Mouse (Mus musculus): ENCODE data around the gene Zfp697. TPM values are rescaled to one million over a fixed set of nuclear protein-coding genes. Genes with fewer than 3 reads are reported as not detected.
"Not testable (repeated sequence)": the region's sequence is repeated elsewhere in the genome, so short reads cannot be mapped to it uniquely, and the experiment has no call there.

Zfp697 gene
- 8.5 and 9.0 TPM in 2 replicates for polyA plus RNA-seq (2015; fragmentation: Nextera tagmentation; extraction: Ambion mirVana)

DNA sequence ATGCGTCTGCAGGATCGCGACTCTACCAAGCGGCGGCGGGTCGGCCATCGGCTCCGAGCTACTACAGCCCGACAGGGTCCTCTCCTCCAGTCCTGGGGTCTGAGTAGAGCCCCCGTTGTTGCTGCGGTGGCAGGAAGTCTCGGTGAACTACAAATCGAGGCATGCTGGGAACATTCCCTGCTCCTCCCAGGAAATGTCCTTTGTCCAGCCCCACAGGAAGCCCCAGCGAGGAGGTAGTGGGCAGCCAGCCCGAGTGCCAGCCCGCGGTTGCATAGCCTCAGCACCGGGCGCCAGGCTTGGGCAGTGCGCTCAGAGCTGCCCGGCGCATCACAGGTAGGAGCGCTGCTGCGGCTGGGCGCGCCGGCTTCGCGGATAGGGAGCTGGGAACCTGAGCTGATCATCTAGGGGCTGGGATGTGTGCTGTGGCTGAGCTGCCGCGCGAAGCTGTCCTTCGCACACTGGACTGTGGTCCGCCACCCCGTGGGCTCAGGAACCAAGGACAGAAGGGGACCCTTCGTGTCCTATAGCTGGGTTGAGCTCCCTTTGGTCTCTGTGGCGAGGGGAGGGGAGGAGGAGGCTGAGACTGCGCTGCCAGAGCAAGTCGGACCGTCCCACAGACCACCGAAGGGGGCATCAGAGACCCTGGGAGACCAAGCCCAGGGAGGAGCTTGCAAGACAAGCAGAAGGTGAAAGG is at the start of gene Zfp697:
Zfp697 (plus strand) TSS at position 216 of the 694 bp plus-strand sequence.
- H3K27ac ChIP-seq, result peak within 1 kb of the TSS; percentile 74; the same call in 1 of the 2 replicates
- WGBS, result under 1% methylated on average over 42 of the region's 42 CpGs

DNA sequence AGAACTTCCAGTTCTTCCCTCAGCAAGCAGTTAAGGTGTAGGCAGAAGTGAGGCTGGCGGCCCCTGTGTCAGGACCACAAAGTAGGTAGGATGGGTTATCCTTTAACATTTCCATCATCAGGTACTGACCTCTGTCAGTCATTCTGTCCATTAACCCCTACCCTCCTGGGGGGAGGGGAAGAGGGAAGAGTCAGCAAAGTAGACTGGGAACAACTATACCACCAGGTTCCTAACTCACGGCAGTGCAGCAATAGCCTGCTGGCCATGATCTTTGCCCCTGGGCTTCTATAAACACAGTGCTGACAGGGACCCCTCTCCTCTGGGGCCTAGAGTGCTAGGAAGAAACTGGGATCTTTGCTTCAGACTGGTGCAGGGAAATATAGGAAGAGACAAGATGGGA is 48.3 kb upstream of the Zfp697 start:
- H3K4me3 ChIP-seq, result no peak overlapping the region
- no peaks in the 10 kb centered on the region for H3K9me3 ChIP-seq
- no peak overlapping the region for H3K4me2 ChIP-seq (replicated peaks)
- no peak overlapping the region for H3K9ac ChIP-seq
- peaks cover 56% of the 10 kb centered on the region for H3K36me3 ChIP-seq
- peaks cover 37% of the 10 kb centered on the region for H3K4me1 ChIP-seq
- ATAC-seq (ENCODE audit: low FRiP score, low read depth), result no peak
- no peak overlapping the region for H3K27ac ChIP-seq
- 84% methylated on average over 2 of the region's 2 CpGs for WGBS
- no peaks in the 10 kb centered on the region for H3K27me3 ChIP-seq

More for the DNA sequence above, at the start of gene Zfp697:
- Histone ChIP-seq H3K9ac (peak within 1 kb of the TSS; percentile 87), H3K9me3 (no peaks in the 10 kb centered on the region), H3K36me3 (no peaks in the 10 kb centered on the region), H3K4me2 (replicated peaks) (peak within 1 kb of the TSS; percentile 96), H3K27me3 (no peaks in the 10 kb centered on the region), H3K4me3 (peak within 1 kb of the TSS; percentile 89), H3K4me1 (peaks cover 11% of the 10 kb centered on the region)
- peak; percentile 90 for ATAC-seq (ENCODE audit: low FRiP score, low read depth)

DNA sequence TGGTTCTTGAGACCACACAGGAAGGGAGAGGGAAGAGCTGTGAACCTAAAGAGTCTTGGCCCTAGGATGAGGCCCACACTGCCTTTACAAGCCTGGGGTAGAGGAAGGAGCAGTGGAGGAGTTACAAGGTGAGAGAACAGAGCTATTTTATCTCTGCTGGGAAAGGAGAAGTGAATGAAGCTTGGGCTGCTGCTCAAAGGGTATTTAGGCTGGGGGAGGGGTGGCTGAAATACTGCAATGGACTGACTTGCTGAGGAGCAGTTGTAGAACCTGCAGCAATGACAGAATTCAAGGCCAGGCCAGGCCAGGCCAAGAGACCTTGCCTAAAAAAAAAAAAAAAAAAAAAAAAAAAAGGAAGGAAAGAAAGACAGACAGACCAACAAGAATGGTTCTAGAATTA is 46.9 kb upstream of the Zfp697 start:
- Histone ChIP-seq H3K9me3 (no peaks in the 10 kb centered on the region), H3K27ac (no peak overlapping the region), H3K36me3 (peaks cover 43% of the 10 kb centered on the region), H3K27me3 (no peaks in the 10 kb centered on the region), H3K9ac (no peak overlapping the region), H3K4me2 (replicated peaks) (no peak overlapping the region), H3K4me3 (no peak overlapping the region), H3K4me1 (peaks cover 37% of the 10 kb centered on the region)
- ATAC-seq (ENCODE audit: low FRiP score, low read depth), result no peak

DNA sequence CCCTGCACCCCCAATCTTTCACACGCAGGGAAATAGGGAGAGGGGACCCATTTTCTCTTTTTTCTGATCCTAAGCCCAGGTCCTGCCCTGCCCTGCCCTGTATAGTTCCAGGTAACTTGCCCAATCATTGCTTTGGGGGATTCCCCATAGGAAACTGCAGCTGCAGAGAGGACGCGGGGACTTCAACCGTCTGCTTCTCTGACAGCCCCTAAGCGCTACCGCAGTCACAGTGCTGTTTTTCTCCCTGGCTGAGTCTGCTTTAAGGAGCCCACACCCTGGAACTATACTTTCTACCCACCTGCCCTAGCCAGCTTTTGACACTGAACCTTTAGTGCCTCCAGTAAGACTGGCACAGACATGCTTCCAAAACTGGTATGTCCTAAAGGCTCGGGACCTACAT is 46.4 kb upstream of the Zfp697 start:
- Histone ChIP-seq H3K36me3 (peaks cover 39% of the 10 kb centered on the region), H3K4me2 (replicated peaks) (no peak overlapping the region), H3K9me3 (no peaks in the 10 kb centered on the region), H3K27me3 (no peaks in the 10 kb centered on the region), H3K27ac (no peak overlapping the region), H3K9ac (no peak overlapping the region), H3K4me1 (peaks cover 37% of the 10 kb centered on the region), H3K4me3 (no peak overlapping the region)
- no peak for ATAC-seq (ENCODE audit: low FRiP score, low read depth)
- WGBS, result 70% methylated on average over 7 of the region's 7 CpGs

DNA sequence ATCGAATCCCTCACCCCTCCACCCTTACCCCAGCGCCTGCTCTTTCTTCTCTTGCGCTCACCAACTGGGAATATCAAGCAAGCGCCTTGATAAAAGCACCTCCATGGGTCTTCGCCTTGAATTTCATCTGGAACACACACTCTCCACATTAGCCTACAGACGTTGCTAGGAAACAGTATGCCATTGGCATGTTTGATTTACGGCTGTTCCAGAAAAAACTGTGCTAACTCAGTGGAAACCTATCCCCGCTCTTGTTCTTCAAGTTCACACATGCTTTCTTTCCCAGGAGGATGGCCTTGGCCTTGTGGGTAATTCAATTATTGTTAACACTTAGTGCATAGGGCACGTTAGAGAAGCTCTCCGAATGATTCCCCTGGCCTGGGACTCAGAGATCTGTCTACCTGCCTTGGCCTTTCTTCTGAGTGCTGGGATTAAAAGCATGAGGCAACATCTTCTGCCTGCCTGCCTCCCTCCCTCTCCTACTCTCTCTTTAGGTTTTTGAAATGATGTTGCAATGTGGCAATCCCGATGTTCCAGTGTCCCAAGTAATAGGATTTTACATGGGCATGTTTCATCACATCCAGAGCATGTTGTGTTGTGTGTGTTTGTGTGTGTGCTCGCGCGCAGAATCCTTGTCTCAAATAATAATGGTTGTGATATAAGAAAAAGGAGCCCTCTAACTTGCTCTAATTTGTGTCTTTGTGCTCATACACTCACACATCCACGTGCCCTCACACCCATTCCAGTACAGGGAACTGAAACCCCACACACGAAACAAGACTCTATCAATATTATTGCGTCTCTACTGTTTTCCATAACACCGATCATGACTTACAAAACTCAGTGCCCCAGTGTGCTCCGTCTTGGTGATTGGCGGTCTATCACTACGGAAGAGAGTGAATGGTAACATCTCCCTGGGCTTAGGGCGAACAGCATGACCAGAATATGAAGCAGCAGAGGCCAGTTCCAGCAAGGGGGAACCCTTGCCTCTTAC is 45.3 kb upstream of the Zfp697 start:
- H3K9me3 ChIP-seq, result no peaks in the 10 kb centered on the region
- 78% methylated on average over 22 of the region's 22 CpGs for WGBS
- no peak overlapping the region for H3K9ac ChIP-seq
- ATAC-seq (ENCODE audit: low FRiP score, low read depth), result no peak
- peaks cover 28% of the 10 kb centered on the region for H3K36me3 ChIP-seq
- H3K27me3 ChIP-seq, result no peaks in the 10 kb centered on the region
- peak overlapping the region; percentile 86 for H3K4me2 ChIP-seq (replicated peaks)
- no peak overlapping the region for H3K27ac ChIP-seq
- H3K4me3 ChIP-seq, result peak overlapping the region; percentile 75; the same call in 1 of the 2 replicates
- H3K4me1 ChIP-seq, result peaks cover 37% of the 10 kb centered on the region

DNA sequence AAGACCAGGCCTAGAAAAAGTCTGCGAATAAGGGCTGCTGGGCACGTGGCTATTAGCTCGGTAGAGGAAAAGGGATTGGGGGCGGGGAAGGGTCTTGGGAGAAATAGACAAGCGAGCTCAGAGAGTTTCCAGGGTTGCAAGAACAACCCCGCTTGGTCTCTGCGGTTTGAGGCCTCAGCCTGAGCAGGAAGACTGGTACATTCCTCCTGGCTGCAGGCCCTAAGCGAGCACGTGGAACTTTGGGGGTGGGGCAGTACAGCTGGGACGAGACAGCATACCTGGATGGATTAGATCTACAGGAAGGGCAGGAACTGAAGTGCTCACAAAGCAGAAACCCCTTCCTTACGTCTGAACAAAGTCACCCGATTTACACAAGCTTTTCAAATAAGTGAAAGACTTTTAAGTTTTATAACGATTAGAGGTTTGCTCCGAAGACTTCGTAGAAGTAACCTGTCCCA is 43.6 kb upstream of the Zfp697 start:
- H3K27me3 ChIP-seq, result no peaks in the 10 kb centered on the region

DNA sequence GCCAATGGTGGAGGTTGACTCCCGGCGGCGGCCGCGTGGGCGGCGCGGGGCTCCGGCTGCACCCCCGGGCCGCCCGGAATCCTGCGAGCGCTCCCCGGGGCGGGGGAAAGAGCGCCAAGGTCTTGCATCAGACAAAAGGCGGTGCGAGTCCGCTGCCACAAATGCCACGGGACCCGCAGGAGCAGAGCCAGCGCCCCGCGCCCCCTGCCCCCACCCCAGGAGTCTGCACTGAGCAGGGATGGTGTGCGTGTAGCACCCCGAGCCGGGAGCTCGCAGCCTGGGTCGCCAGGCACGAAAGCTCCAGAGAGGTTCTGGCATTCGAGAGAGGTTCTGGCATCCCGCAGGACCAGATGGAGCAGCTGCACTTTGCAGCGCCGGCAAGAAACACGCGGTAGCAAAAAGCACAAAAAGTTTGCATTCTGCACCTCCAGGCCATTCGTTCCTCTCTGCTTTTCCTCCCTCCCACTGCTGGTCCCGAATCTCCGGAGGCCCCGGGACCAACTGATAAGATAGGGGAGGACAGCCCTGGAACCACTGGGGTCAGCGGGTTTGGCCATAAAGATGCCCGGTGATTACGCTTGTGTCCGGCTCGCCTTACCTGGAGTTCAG is 43.1 kb upstream of the Zfp697 start:
- Histone ChIP-seq H3K27ac (peak overlapping the region; percentile 92), H3K9ac (peak overlapping the region; percentile 79), H3K27me3 (no peaks in the 10 kb centered on the region), H3K36me3 (peaks cover 8% of the 10 kb centered on the region), H3K9me3 (no peaks in the 10 kb centered on the region), H3K4me1 (peaks cover 37% of the 10 kb centered on the region), H3K4me3 (peak overlapping the region; percentile 75), H3K4me2 (replicated peaks) (peak overlapping the region; percentile 86)
- peak; percentile 46 for ATAC-seq (ENCODE audit: low FRiP score, low read depth)
- WGBS, result under 1% methylated on average over 45 of the region's 46 CpGs

More for the DNA sequence above, 43.6 kb upstream of the Zfp697 start:
- Histone ChIP-seq H3K4me3 (peak overlapping the region; percentile 75), H3K9me3 (no peaks in the 10 kb centered on the region), H3K4me2 (replicated peaks) (peak overlapping the region; percentile 86), H3K4me1 (peaks cover 37% of the 10 kb centered on the region), H3K9ac (peak overlapping the region; percentile 79), H3K36me3 (peaks cover 13% of the 10 kb centered on the region), H3K27ac (peak overlapping the region; percentile 92)
- 3% methylated on average over 15 of the region's 15 CpGs for WGBS
- ATAC-seq (ENCODE audit: low FRiP score, low read depth), result peak; percentile 49

DNA sequence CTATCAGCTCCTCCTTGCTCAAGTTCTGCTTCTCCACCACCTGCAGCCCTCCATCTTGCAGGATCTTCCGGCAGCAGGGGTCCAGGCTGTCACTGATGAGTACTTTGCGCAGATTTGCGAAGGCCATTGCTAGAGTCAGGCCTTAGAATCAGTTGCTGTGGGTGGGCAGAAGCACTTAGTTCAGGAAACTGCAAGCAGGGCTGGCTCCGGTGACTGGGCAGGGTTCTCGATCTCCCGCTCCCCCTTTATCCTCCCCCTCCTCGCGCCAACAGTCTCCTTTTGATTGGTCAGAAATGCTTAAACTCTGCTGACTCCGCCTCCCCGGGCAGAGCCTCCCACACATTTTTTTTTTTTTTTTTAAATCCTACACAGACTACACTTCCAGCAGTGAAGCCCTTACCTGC is 42.6 kb upstream of the Zfp697 start, which contains the start of gene Phgdh:
Phgdh (minus strand) TSS at position 285 of the 404 bp plus-strand sequence.
- H3K4me3 ChIP-seq, result peak within 1 kb of the TSS; percentile 75
- ATAC-seq (ENCODE audit: low FRiP score, low read depth), result peak; percentile 83
- WGBS, result 0% methylated on average over 10 of the region's 10 CpGs
- peak within 1 kb of the TSS; percentile 92 for H3K27ac ChIP-seq
- H3K4me2 ChIP-seq (replicated peaks), result peak within 1 kb of the TSS; percentile 86
- not testable (repeated sequence) for H3K9me3 ChIP-seq, H3K27me3 ChIP-seq, H3K36me3 ChIP-seq
- H3K4me1 ChIP-seq, result peaks cover 37% of the 10 kb centered on the region
- H3K9ac ChIP-seq, result peak within 1 kb of the TSS; percentile 79

DNA sequence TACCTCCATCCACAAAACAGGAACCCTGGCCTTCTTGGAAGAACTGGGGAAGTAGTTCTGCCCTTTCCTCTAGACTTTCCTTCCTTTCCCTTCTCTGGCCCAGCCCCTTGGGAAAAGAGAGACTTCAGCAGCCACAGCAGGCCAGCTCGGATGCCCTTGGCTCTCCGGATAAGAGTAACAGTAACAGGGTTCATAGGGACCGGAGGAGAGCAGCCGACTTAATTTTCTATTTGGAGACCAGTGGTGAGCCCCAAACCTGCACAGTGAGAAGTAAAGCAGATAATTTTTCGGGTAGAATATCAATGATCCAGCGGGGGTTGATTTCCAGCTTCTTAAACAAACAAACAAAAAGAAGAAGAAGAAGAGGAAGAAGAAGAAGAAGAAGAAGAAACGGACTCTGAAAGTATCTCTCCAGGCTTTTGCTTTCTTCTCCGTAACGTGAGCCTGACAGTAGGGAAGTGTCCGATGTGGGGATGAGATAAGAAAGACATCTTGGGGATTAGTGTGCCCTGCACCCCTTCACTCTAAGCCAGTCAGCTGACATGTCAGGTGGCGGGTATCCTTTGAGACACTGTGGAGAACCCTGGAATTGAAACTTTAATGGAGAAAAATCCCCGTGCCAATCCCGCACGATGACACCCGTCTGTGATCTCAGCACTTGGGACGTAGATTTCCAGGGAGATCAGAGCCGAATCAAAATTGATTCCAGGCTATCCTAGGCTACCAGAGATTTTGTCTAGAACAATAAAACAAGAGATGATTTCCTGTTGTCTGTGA is 41.3 kb upstream of the Zfp697 start:
- Histone ChIP-seq H3K9me3 (no peaks in the 10 kb centered on the region), H3K36me3 (no peaks in the 10 kb centered on the region), H3K4me3 (no peak overlapping the region), H3K27me3 (no peaks in the 10 kb centered on the region), H3K9ac (no peak overlapping the region), H3K27ac (no peak overlapping the region), H3K4me2 (replicated peaks) (no peak overlapping the region), H3K4me1 (peaks cover 26% of the 10 kb centered on the region)
- WGBS, result 87% methylated on average over 17 of the region's 17 CpGs
- ATAC-seq (ENCODE audit: low FRiP score, low read depth), result no peak

DNA sequence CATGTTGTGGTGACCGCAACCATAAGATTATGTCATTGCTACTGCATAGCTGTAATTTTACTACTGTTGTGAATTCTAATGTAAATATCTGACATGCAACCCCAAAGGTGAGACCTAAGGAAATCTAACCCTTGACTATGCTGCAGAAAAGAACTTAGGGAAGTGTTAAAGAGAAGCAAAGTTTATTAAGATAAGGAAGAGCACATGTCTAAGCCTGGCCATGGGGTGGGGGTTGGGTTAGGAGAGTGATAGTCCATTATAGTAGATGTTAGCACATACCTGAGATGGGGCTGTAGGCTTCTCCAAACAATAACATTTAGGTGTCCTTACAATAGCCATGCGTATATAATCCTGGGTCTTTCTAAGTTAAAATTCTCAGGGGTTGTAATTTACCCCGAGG is 39.0 kb upstream of the Zfp697 start:
- Histone ChIP-seq H3K4me3 (no peak overlapping the region), H3K9ac (no peak overlapping the region), H3K4me1 (peaks cover 3% of the 10 kb centered on the region), H3K27ac (no peak overlapping the region), H3K27me3 (no peaks in the 10 kb centered on the region), H3K4me2 (replicated peaks) (no peak overlapping the region), H3K36me3 (no peaks in the 10 kb centered on the region), H3K9me3 (no peaks in the 10 kb centered on the region)
- WGBS, result 87% methylated on average over 3 of the region's 3 CpGs
- ATAC-seq (ENCODE audit: low FRiP score, low read depth), result no peak

DNA sequence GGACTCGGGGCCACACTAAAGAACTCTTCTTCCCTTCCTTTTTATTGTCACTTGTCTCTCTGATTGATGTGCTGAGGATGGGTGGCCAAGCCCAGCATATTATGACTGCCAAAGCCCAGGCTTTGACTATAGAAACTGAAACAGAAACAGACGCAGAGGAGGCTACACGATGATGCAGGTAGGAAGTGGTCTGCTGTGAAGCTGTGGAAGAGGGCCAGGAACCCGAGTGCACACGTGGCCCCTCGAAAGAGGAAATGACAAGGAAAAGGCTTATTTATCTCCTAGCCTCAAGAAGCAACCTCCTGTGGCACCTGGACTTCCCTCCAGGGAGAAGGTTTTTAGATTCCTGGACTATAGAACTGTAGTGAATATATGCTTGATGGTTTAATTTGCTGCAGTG is 34.2 kb upstream of the Zfp697 start:
- Histone ChIP-seq H3K4me2 (replicated peaks) (no peak overlapping the region), H3K27me3 (no peaks in the 10 kb centered on the region), H3K36me3 (no peaks in the 10 kb centered on the region), H3K4me3 (no peak overlapping the region), H3K4me1 (no peaks in the 10 kb centered on the region), H3K27ac (no peak overlapping the region), H3K9ac (no peak overlapping the region), H3K9me3 (no peaks in the 10 kb centered on the region)
- ATAC-seq (ENCODE audit: low FRiP score, low read depth), result no peak
- WGBS, result 80% methylated on average over 6 of the region's 6 CpGs

All from limb, embryonic 13.5 days (tissue).